Mouse (Mus musculus): ENCODE results near the gene Tpmt.
A peak's percentile ranks its signal among the peaks of the same experiment; 100 is the strongest.

The Tpmt gene

DNA sequence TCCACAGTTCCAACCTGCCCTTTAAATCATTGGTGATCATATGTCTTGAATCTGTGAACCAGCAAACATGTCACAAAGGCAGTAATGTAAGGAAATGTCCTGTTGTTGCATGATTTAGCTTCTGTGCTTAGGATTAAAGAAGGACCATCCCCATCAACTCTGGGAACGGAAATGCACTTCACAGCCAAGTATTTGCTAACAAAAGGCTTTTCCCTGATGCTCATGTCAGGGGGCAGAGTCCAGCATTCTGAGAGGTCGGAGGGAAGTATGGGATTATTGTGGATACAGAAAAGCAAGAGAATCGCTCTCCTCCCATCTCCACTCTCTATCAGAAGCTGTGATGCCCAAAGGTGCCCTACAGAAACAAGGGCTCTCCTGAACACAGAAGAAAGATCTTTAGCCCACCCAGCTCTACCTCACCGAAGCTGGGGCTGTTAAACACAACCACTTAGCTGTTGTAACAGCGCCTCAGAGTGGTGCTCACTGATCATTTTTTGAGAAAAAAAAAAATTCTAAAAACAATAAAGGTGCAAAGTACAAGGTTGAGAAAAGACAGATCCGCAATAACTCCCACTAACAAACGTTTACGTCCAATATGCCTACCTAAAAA is 2.4 kb downstream of the Tpmt start:
- no peak for DNase-seq (ENCODE audit: low read depth)

- DNase-seq (ENCODE audit: low read depth): no peak
Observed at GRCm38 (mm10) chr13:47040061-47040460, 4.5 kb downstream of the Tpmt start.

GRCm38 (mm10) chr13:47037946-47038345 is 6.6 kb downstream of the Tpmt start:
- DNase-seq (ENCODE audit: low read depth): no peak

DNA sequence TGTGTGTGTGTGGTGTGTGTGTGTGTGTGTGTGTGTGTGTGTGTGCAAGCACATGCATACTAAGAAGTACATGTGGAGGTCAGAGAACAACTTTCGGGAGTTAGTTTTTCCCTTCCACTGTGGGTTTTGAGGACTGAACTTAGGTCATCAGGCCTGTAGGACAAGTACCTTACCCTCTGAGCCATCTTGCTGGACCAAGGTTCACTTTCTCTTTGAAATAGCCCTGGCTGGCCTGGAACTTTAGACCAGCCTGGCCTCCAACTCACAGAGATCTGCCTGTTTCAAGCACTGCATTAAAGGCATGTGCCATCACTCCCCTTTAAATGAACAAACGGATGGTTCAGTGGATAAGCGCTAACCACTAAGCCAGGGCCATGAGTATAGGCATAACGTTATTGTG is 10.9 kb downstream of the Tpmt start:
- DNase-seq (ENCODE audit: low read depth): no peak

DNA sequence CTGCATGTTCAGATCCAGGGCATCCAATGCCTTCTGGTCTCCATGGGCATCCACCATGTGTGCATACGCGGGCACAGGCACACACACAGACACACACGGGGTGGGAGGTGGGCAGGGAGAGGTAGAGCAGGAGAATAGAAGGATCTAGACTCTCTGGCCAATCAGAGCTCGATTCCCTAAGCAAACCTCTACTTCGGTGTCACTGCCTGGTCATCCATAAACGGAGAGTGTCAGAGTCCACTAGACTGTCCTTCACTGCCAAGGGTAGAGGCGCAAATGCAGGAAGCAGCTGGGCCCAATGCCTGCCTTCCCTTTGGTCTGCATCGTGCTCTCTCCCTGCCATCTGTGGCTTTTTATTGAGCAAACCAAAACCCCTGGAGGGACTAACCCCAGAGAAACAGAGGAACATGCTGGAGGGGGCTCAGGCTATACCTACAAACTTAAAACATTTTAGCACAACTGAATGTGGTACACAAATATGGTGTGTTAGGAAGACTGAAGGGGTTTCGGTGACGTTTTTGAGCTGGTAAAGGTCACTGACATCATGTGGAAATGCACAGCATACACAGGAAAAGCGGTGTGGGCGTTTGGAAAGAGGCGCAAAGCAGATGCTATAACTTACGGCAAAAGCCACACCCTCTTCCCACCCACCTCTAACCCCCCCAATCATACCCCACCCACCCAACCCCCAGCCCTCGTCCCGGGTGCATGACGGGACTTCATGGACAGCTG is 14.0 kb downstream of the Tpmt start:
- DNase-seq (ENCODE audit: low read depth): no peak

DNA sequence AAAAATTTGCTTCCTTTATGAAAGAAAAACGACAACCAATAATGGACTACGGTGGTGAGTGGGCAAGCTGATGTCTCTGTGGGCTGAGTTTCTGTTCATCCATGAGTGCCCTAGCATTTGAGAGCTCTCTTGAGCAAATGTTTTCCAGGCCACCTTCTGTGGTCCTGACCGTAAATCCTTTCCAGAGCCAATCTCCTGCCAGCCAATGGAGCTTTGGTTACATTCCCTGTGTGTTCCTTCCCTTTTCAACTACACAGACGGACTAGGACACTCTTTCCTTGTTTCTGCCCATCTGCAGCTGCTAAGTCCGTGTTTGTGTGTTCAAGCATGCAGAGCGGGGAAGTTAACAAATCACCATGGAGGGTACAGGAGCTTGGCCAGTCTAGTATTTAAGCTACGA is 23.7 kb downstream of the Tpmt start:
- DNase-seq (ENCODE audit: low read depth): no peak

DNA sequence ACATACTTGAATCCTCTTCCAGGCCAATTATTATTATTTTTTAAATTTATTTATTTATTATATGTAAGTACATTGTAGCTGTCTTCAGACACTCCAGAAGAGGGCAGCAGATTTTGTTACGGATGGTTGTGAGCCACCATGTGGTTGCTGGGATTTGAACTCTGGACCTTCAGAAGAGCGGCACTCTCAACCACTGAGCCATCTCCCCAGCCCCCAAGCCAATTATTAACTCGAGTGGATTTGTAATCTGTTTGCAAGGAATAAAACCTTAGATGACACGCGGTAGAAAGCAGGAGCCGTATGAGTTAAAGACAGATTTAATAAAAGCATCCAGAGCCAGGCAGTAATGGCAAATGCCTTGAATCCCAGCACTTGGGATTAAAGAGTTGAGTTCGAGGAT is 24.8 kb downstream of the Tpmt start:
- no peak for DNase-seq (ENCODE audit: low read depth)

DNA sequence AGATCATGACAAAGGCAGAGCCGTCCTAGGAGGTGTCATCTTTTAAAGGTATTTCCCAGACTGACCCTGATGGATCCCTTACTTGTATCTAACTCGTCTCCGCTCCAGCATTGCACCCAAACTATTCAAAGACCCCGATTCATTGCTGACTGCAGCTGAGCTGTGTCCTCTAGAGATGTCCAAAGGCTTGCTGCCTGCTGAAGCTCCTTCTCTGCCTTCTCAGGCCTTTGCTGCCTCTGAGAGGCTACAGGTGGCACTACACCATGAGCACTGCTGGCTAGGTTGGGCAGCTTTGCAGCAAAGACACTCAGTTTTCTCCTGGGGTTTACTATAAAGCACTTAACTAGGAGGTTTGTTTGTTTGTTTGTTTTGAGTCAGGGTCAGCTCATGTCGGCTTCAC is 27.3 kb downstream of the Tpmt start:
- peak; percentile 20 for DNase-seq (ENCODE audit: low read depth)

GRCm38 (mm10) chr13:47015195-47015501 is 29.4 kb downstream of the Tpmt start:
- no peak for DNase-seq (ENCODE audit: low read depth)

GRCm38 (mm10) chr13:47014334-47015194 is 30.0 kb downstream of the Tpmt start, which contains the start of gene Nhlrc1:
TSS of gene Nhlrc1 (minus strand) at chr13:47014850.
- peak; percentile 51 for DNase-seq (ENCODE audit: low read depth)

DNA sequence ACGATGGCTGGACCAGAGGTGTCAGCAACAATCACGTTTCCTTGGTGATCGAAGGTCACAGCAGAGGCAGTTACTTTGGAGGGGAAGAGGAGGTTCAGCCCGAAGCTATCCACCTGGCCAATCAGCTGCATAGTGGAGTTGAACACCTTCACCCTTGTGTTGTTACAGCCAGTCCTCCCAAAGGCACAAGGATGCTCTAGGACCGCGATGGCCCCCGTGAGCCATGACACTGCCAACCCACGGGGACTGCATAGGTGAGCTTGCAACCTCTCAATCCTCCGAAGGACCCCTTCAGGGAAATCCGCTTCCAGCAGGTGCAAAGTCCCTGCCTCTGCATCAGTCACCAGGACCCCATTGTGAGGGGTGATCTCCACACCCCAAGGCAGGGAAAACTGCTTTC is 30.8 kb downstream of the Tpmt start:
- no peak for DNase-seq (ENCODE audit: low read depth)

DNA sequence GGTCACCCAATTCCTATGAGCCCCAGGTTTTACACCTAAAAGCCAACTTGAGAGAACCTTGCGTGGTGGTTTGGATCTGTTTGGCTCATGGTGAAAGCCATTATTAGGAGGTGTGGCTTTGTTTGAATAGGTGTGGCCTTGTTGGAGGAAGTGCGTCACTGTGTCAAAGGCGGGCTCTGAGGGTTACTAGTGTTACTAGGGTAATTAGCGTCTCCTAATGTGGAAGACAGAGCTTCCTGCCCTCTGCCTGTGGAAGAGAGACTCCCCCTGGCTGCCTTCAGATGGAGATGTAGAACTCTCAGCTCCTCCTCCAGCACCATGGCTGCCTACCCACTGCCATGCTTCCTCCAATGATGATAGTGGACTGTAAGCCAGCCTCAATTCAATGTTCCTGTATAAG is 42.9 kb downstream of the Tpmt start:
- no peak for DNase-seq (ENCODE audit: low read depth)

DNA sequence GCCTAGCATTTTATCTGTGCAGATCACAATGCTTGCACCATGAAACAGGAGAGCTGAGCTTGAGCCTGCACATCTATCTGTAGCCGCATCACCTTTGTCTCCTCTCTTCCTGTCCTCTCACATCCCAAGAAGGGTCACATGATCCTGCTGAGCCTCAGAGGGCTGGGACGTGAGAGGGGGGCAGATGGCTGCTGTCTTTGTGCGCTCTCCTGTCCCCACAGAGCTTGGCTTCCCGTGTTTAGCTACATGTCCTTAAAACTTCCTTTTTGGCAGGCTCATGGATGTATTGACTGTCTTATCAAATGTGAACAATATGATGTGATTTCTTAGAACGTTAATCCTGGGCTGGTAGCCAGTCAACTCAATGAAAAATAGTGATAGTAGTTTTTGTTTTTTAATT is 45.0 kb downstream of the Tpmt start:
- DNase-seq (ENCODE audit: low read depth): no peak

DNA sequence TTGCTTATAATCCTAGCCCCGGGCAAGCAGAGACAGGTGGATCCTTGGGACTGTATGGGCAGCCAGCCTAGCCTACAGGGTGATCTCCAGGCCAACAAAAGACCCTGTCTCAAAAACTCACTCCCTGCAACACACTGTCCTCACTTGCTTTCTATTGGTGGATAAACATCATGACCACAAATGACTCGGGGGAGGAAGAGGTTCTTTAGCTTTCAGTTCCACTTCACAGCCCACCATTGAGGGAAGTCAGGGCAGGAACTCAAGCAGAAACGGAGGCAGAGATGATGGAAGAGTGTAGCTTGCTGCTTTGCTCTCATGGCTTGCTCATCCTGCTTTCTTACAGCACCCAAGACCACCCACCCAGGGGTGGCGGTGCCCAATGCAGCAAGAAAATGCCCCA is 47.2 kb downstream of the Tpmt start:
- DNase-seq (ENCODE audit: low read depth): no peak

DNA sequence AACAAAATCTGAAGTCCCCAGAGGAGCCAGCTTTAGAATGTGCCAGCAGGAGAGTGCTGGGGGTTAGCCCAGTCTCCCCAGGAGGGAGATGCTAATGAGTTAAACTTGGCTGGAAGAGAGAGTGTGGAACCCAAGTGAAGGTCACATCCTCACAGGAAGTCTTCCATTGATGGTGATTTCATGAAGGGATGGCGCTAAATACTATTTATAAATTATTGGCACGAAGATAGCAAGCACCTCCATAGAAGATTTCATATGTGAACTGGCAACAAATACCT is 51.3 kb downstream of the Tpmt start:
- no peak for DNase-seq (ENCODE audit: low read depth)

DNA sequence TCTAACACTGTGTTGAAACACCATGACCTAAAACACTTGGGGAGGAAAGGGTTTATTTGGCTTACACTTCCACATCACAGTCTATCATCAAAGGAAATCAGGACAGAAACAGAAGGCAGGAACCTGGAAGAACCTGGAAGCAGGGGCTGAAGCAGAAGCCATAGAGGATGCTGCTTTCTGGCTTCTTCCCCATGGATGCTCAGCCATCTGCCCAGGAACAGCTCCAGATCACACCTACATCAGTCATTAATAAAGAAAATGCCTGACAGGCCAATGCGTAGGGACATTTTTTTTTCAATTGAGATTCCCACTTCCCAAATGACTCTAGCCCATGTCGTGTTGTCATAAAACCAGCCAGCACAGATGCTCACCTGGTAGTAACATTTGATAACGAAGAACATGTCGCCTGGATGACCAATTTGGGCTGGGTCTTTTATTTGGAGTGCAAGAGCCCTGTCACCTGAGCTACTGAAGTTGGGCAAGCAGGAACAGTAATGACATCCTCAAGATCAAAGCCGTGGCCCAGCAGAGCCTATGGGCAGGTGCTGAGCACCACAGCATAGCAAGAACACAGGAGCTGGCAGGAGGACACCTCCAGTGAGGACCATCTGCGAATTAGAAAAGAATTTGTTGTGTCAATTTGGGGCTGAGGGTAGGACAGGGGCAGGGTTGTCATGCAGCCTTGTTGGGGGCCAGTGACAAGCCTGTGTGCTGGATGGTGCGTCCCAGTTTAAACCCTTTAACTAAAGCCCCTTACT is 51.8 kb downstream of the Tpmt start:
- no peak for DNase-seq (ENCODE audit: low read depth)

GRCm38 (mm10) chr13:46990376-46991011 is 54.0 kb downstream of the Tpmt start:
- DNase-seq (ENCODE audit: low read depth): no peak

- no peak for DNase-seq (ENCODE audit: low read depth)
Observed at GRCm38 (mm10) chr13:46987941-46988340, 56.6 kb downstream of the Tpmt start.

- no peak for DNase-seq (ENCODE audit: low read depth)
Observed at GRCm38 (mm10) chr13:46986208-46986607, 58.3 kb downstream of the Tpmt start.

DNA sequence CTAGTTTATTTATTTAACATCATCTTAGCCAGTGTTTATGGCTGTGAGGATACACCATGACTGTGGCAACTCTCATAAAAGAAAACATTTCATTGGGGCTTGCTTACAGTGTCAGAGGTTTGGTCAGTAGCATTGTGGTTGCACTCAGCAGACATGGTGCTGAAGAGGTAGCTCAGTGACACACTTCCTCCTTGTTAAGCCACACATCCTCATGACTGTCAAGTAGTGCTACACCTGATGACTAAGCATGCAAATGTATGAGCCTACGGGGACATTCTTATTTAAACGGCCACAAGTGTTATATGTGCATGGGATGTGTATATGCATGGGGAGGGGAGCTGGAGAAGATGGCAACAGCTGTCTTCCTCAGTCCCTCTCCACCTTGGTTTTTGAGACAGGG is 60.7 kb downstream of the Tpmt start:
- DNase-seq (ENCODE audit: low read depth): no peak

GRCm38 (mm10) chr13:46979836-46980490 is 64.6 kb downstream of the Tpmt start:
- no peak for DNase-seq (ENCODE audit: low read depth)

- no peak for DNase-seq (ENCODE audit: low read depth)
Observed at GRCm38 (mm10) chr13:46976532-46976931, 68.0 kb downstream of the Tpmt start.
